Mouse (Mus musculus): ENCODE measurements around the gene Lrr1.

GRCm38 (mm10) chr12:69183583-69184308, 15.1 kb downstream of the Lrr1 start, which contains the start of the genes Rpl36al and Mgat2:
- TF ChIP-seq POLR2A (IDR thresholded peaks at IDR 0.05; ENCODE audit: borderline replicate concordance, insufficient read depth, low read length) (peak; percentile 93), CTCF (IDR thresholded peaks at IDR 0.05; ENCODE audit: borderline replicate concordance, insufficient read depth, low read depth, low read length) (no peak)
